Mouse (Mus musculus) heart, adult 2 months (tissue): ENCODE measurements around the gene Arnt2.

Source experiments
- CTCF ChIP-seq: fragments of 200-600 bp; IDR thresholded peaks from 2 replicates; pipeline ENCODE4 v1.8.1; 2022; ENCODE audit warnings: antibody characterized with exemption, mild to moderate bottlenecking, moderate library complexity
- EP300 ChIP-seq: fragments of 200-500 bp; IDR thresholded peaks from 2 replicates; pipeline ENCODE4 v1.6.1; 2011; ENCODE audit warnings: low read depth, low read length, control low read depth; ENCODE audit not compliant: insufficient read depth
- POLR2A ChIP-seq: fragments of 200-500 bp; IDR thresholded peaks from 2 replicates; pipeline ENCODE4 v1.6.1; 2011; ENCODE audit warnings: mild to moderate bottlenecking, low read depth, low read length, control low read depth; ENCODE audit not compliant: insufficient read depth

- TF ChIP-seq POLR2A: no peak
- TF ChIP-seq EP300: no peak
- TF ChIP-seq CTCF: no peak
Measured at GRCm38 (mm10) chr7:84380810-84381209, 29.2 kb downstream of the Arnt2 start.
